Mouse (Mus musculus) liver, adult 2 months (tissue): Measurements from ENCODE around the gene Vrk1. TPM values are rescaled to one million over a fixed set of nuclear protein-coding genes. Genes with fewer than 3 reads are reported as not detected.

Experiments used
- DNase-seq: peaks from one replicate; pipeline ENCODE4 v3.0.0-alpha.2; 2011; ENCODE audit warnings: low read depth, low spot score; ENCODE audit errors: extremely low read depth
- H3K27ac ChIP-seq: fragments of 200-500 bp; replicated peaks from 2 replicates; pipeline ENCODE4 v1.5.1; 2012; ENCODE audit warnings: low read depth, mild to moderate bottlenecking, control low read depth, inconsistent platforms, low read length; ENCODE audit not compliant: insufficient read depth
- H3K27me3 ChIP-seq: fragments of 200-500 bp; 2 replicates; pipeline ENCODE4 v1.6.1; 2012; ENCODE audit warnings: mild to moderate bottlenecking, moderate library complexity, low read length, inconsistent platforms; ENCODE audit not compliant: control insufficient read depth, insufficient read depth
- H3K36me3 ChIP-seq: fragments of 200-500 bp; 2 replicates; pipeline ENCODE4 v1.6.1; 2012; ENCODE audit warnings: low read length, inconsistent platforms; ENCODE audit not compliant: control insufficient read depth, insufficient read depth
- H3K4me1 ChIP-seq: fragments of 200-500 bp; 2 replicates; pipeline ENCODE4 v1.6.1; 2011; ENCODE audit warnings: low read length; ENCODE audit not compliant: control insufficient read depth, insufficient read depth
- H3K4me3 ChIP-seq: fragments of 200-500 bp; 2 replicates; pipeline ENCODE4 v1.5.1; 2011; ENCODE audit warnings: low read depth, mild to moderate bottlenecking, control low read depth, low read length, moderate library complexity; ENCODE audit not compliant: insufficient read depth
- H3K79me2 ChIP-seq: fragments of 200-500 bp; 2 replicates; pipeline ENCODE4 v1.6.1; 2012; ENCODE audit warnings: inconsistent platforms, mild to moderate bottlenecking, low read length, moderate library complexity; ENCODE audit not compliant: control insufficient read depth, insufficient read depth
- H3K9ac ChIP-seq: fragments of 200-500 bp; 2 replicates; pipeline ENCODE4 v1.6.1; 2012; ENCODE audit warnings: low read depth, mild to moderate bottlenecking, control low read depth, inconsistent platforms, low read length
- CTCF ChIP-seq: fragments of 200-500 bp; IDR thresholded peaks from 2 replicates; pipeline ENCODE4 v1.5.1; 2011; ENCODE audit warnings: low read depth, low read length, control low read depth
- POLR2A ChIP-seq: fragments of 200-500 bp; IDR thresholded peaks from 2 replicates; pipeline ENCODE4 v1.6.1; 2011; ENCODE audit warnings: low read length, control low read depth; ENCODE audit not compliant: insufficient read depth; ENCODE audit errors: extremely low read depth
- WGBS: fragments of 180-500 bp; shearing (Covaris S2); methylation state at CpG from one replicate; pipeline ENCODE4 v1.1.7; 2018; 5-methylcytosine and 5-hydroxymethylcytosine counted together
- polyA plus RNA-seq: library from polyadenylated mRNA; depleted of rRNA; stranded (reverse); fragments of >200 nt; gene quantifications from 2 replicates; pipeline ENCODE4 v1.2.3, GENCODE M21; 2012
- total RNA-seq: library from RNA; depleted of rRNA; stranded (reverse); fragments of >200 nt; gene quantifications from 2 replicates; pipeline ENCODE4 v1.2.3, GENCODE M21; 2014

Gene Vrk1
- total and polyA plus RNA-seq, 2 experiments = 1.8 to 6.3 TPM

DNA sequence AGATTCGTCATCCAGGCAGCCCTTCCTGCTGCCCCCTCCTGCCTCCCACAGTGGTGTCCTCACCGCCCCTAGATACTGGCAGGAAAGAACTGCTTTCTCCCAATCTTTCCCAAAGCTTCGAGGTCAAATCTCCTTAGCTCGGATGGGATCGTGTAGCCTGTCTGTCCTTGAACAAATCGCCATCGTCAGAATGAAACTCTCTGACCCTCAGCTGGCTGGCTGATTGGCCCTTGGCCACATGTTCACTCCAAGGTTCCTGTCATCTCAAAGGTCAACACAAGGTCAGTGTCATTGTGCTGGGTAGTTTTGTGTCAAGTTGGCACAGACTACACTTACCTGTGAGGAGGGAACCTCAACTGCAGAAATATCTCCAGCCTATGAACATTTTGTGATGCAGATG is 16.7 kb upstream of the Vrk1 start:
- no peak overlapping the region for H3K27ac ChIP-seq
- no peak for DNase-seq
- H3K9ac ChIP-seq = no peak overlapping the region
- WGBS = 32% methylated on average over 7 of the region's 7 CpGs
- no peaks in the 10 kb centered on the region for H3K4me1 ChIP-seq
- no peak overlapping the region for H3K4me3 ChIP-seq
- no peaks in the 10 kb centered on the region for H3K36me3 ChIP-seq
- no peaks in the 10 kb centered on the region for H3K79me2 ChIP-seq
- no peaks in the 10 kb centered on the region for H3K27me3 ChIP-seq
- TF ChIP-seq POLR2A (no peak), CTCF (no peak)

DNA sequence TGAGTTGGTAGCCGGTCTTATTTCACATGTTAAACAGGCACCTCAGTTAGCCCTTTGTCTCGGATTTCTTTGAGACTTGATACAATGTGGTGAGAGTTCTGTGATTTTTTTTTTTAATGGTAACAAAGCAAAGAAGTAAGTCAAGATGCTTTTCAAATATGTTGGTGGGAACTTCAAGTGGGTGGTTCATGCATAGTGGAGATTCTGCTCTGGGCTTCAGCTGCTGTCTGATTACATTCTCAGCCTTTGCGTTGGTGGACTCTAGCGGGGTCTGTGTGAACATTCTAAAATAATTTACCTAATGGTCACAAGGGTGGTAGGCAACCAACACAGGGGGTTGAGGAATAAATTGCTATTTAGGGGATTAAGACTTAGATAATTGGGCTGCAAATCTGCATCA is 14.1 kb upstream of the Vrk1 start:
- TF ChIP-seq POLR2A (no peak), CTCF (no peak)
- no peak for DNase-seq
- 80% methylated on average over 4 of the region's 4 CpGs for WGBS
- no peak overlapping the region for H3K9ac ChIP-seq
- H3K36me3 ChIP-seq = no peaks in the 10 kb centered on the region
- H3K4me3 ChIP-seq = no peak overlapping the region
- no peaks in the 10 kb centered on the region for H3K79me2 ChIP-seq
- H3K27me3 ChIP-seq = no peaks in the 10 kb centered on the region
- no peaks in the 10 kb centered on the region for H3K4me1 ChIP-seq
- no peak overlapping the region for H3K27ac ChIP-seq

DNA sequence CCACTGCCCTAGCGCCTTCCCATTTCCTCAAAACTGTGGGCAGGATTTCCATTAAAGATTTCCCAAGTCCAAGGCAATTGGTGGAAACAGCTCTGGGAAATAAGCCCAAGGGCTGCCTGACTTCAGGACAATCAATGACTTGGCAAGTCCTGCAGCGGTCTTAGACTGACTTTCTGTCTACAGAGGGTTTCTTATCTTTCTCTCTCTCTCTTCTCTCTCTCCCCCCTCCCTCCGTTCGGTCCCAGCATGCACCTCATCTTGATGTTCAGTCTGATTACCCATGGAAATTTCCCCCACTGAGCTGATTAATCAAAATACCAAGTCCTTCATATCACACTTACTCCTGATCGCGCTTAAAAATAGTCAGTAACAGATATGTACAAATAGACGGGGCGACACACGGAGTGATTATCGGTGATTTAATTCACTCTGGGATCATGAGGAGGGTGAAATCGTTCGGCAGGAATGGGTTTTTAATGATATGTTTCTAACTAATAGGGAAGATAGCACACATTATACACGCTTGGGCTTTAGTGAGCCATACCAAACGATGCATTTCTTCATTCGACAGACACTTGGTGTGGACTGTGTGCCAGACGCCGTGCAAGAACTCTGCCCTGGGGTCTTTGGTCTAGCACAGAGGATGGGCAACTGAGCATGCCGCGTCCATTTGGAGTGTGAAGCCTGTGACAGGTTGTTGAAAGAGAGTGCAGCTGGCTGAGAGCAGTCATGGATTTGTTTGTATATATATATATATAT is 12.8 kb upstream of the Vrk1 start:
- Histone ChIP-seq H3K4me1 (no peaks in the 10 kb centered on the region), H3K27ac (no peak overlapping the region), H3K4me3 (no peak overlapping the region), H3K79me2 (no peaks in the 10 kb centered on the region), H3K27me3 (no peaks in the 10 kb centered on the region), H3K36me3 (no peaks in the 10 kb centered on the region), H3K9ac (no peak overlapping the region)
- 83% methylated on average over 19 of the region's 19 CpGs for WGBS
- no peak for DNase-seq
- TF ChIP-seq CTCF (no peak), POLR2A (no peak)

DNA sequence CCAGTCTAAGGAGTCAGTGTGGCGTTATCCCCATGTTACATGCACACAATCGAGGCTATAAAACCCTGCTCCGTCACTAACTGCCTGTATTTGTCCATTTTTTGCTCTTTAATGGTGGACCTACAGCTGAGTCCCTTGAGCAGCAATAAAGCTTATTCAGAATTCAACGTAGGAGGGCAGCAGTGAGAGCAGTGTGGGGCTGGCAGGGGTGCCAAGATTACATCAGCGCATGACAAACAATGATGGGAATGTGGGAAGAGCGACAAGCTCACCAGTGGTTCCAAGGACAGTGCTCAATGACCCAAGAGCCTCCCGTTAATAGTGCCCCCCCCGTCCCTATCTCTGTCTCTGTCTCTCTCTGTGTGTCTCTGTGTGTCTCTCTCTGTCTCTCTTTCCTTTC is 8.3 kb upstream of the Vrk1 start:
- TF ChIP-seq POLR2A (no peak), CTCF (peak; percentile 23; the same call in 1 of the 2 replicates)
- H3K79me2 ChIP-seq = no peaks in the 10 kb centered on the region
- 34% methylated on average over 8 of the region's 8 CpGs for WGBS
- no peak overlapping the region for H3K9ac ChIP-seq
- H3K27ac ChIP-seq = no peak overlapping the region
- no peak overlapping the region for H3K4me3 ChIP-seq
- no peaks in the 10 kb centered on the region for H3K36me3 ChIP-seq
- DNase-seq = peak; percentile 40
- H3K4me1 ChIP-seq = no peaks in the 10 kb centered on the region
- no peaks in the 10 kb centered on the region for H3K27me3 ChIP-seq

DNA sequence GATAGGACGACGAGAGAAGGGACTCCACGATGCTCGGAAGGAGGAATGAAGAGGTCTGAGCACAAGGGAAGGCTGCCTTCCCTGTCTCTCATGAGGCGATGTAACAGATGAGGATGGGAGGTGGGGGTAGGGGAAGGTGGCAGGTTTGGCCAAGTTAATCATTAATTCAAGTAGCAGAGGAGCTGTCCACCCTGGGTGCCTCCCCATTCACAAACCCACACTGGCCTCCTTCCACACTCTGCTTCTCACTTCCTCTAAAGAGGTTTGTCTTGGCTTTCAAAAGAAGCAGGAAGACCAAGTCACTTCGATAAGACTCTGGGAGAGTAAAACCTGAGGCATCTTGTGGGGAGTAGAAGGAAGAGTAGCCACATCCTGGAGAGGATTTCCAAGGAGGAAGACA is 5.3 kb upstream of the Vrk1 start:
- Histone ChIP-seq H3K4me3 (no peak overlapping the region), H3K36me3 (no peaks in the 10 kb centered on the region), H3K79me2 (no peaks in the 10 kb centered on the region), H3K27ac (no peak overlapping the region), H3K4me1 (no peaks in the 10 kb centered on the region), H3K9ac (no peak overlapping the region), H3K27me3 (no peaks in the 10 kb centered on the region)
- DNase-seq = no peak
- TF ChIP-seq CTCF = no peak
- TF ChIP-seq POLR2A = no peak
- WGBS = 31% methylated on average over 6 of the region's 6 CpGs

DNA sequence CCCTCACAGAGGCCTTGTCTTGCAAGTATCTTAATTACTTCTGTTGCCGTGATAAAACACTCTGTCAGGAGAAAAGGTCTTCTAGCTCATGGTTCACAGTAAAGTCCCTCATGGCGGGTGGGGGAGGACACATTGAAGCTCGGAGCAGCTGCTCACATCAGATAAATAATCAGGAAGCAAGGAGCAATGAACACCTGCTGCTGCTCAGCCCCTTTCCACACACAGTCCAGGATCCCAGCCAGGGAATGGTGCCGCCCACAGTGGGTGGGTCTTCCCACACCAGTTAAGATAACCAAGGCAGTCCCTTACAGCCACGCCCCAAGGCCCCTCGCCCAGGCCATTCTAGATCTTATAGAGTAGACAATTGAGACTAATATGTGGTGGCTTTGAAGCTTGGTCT is 3.8 kb upstream of the Vrk1 start:
- Histone ChIP-seq H3K79me2 (0 out of 2 replicates have a peak, but pooled peaks cover under 1% of the 10 kb centered on the region), H3K4me3 (no peak overlapping the region), H3K27ac (no peak overlapping the region), H3K9ac (no peak overlapping the region), H3K27me3 (no peaks in the 10 kb centered on the region), H3K4me1 (no peaks in the 10 kb centered on the region; the same call in 1 of the 2 replicates), H3K36me3 (no peaks in the 10 kb centered on the region)
- TF ChIP-seq POLR2A = no peak
- 90% methylated on average over 6 of the region's 6 CpGs for WGBS
- no peak for DNase-seq
